Mouse (Mus musculus) hindbrain, embryonic 10.5 days (tissue): ENCODE results near the gene Ift22. TPM values are rescaled to one million over a fixed set of nuclear protein-coding genes. Genes with fewer than 3 reads are reported as not detected.

Source experiments
- DNase-seq: peaks from one replicate; pipeline ENCODE4 v3.0.0-alpha.2; 2017; ENCODE audit warnings: low spot score
- H3K27ac ChIP-seq: fragments of 300-500 bp; sonication (generic); 2 replicates; pipeline ENCODE4 v1.5.1; 2016; ENCODE audit warnings: mild to moderate bottlenecking, moderate library complexity
- H3K27me3 ChIP-seq: fragments of 300-500 bp; sonication (generic); 2 replicates; pipeline ENCODE4 v1.6.1; 2016; ENCODE audit warnings: mild to moderate bottlenecking; ENCODE audit not compliant: poor library complexity, insufficient read depth, severe bottlenecking
- H3K36me3 ChIP-seq: fragments of 300-500 bp; sonication (generic); 2 replicates; pipeline ENCODE4 v1.6.1; 2016; ENCODE audit warnings: mild to moderate bottlenecking, moderate library complexity
- H3K4me1 ChIP-seq: fragments of 300-500 bp; sonication (generic); replicated peaks from 2 replicates; pipeline ENCODE4 v1.6.1; 2016; ENCODE audit warnings: mild to moderate bottlenecking
- H3K4me3 ChIP-seq: fragments of 300-500 bp; sonication (generic); 2 replicates; pipeline ENCODE4 v1.5.1; 2016; ENCODE audit warnings: mild to moderate bottlenecking, moderate library complexity
- H3K9me3 ChIP-seq: fragments of 300-500 bp; sonication (generic); 2 replicates; pipeline ENCODE4 v1.6.1; 2016; ENCODE audit warnings: mild to moderate bottlenecking, moderate library complexity
- WGBS: fragments of 180-500 bp; shearing (Covaris S2); methylation state at CpG from one replicate; pipeline ENCODE4 v1.1.7; 2016; 5-methylcytosine and 5-hydroxymethylcytosine counted together
- polyA plus RNA-seq: library from polyadenylated mRNA; unstranded; fragments of >200 nt; fragmentation: Nextera tagmentation; extraction: Ambion mirVana; gene quantifications from 2 replicates; pipeline ENCODE4 v1.2.1, GENCODE M21; 2016

The Ift22 gene
- polyA plus RNA-seq, 1 experiment from 2014 or later = 124 TPM

DNA sequence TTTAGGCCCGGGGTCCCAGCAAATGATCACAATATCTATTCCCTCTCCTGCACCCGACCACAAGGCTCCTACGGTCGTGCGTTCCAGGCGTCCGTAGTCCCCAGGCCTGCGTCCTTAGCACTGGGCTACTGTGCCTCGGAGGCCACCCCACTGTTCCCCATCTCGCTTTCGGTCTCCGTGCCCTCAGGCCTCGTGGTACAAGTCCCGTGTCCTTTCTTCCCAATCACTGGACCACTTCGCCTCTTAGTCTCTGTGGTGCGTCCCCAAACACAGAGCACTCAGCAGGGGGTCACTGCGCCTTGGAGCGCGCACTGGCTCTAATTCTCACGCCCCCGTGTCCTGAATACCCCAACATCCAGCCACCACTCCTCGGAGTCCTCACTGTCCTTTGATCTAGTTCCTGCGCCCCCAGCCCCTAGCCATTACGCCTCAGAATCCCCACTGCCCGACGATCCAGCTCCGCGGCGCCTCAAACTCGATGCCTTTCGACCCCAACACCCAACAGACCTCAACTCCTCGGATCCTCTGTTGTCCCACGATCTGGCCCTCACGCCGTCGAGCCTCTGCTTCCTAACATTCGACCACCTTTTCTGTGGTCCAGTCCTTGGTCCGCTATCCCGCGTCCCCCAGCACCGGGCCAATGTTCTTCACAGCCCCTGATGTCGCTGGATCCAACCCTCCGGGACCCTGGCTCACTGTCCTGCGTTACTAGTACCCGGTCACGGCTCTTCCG lies 25.7 kb upstream of the Ift22 start:
- no peak for DNase-seq
- Histone ChIP-seq H3K4me1 (peaks cover 33% of the 10 kb centered on the region), H3K4me3 (peak overlapping the region; percentile 70), H3K36me3 (no peaks in the 10 kb centered on the region), H3K27me3 (peaks cover 42% of the 10 kb centered on the region), H3K27ac (peak overlapping the region; percentile 87), H3K9me3 (no peaks in the 10 kb centered on the region)
- under 1% methylated on average over 47 of the region's 47 CpGs for WGBS

- peak; percentile 69 for DNase-seq
- Histone ChIP-seq H3K27ac (peak within 1 kb of the TSS; percentile 87), H3K9me3 (no peaks in the 10 kb centered on the region), H3K27me3 (peaks cover 42% of the 10 kb centered on the region), H3K4me3 (peak within 1 kb of the TSS; percentile 70), H3K36me3 (no peaks in the 10 kb centered on the region), H3K4me1 (peaks cover 40% of the 10 kb centered on the region)
- 1% methylated on average over 44 of the region's 44 CpGs for WGBS
Measured at GRCm38 (mm10) chr5:136882788-136883439, 25.0 kb upstream of the Ift22 start, which contains the start of gene Col26a1. TSS of gene Col26a1 (minus strand) at chr5:136883209.

DNA sequence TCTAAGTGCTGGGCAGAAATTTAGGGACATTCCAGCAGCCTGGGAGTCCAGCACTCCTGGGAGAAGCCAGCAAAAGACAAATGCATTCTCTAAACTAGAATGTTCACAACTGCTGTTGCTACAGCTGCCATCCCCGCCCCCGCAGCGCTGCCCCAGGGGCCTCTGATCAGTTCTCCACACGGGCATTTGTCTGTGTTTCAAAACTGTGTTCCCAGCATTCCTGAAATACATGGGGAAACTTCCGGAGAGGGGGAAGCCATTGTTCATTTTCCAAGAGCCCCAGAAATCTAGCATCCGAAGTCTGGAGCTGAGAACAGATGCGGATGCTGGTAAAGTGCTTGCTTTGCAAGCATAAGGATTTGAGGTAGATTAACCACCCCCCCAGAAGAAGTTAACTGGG lies 21.0 kb upstream of the Ift22 start:
- H3K27ac ChIP-seq = peak overlapping the region; percentile 80
- DNase-seq = peak; percentile 51
- no peaks in the 10 kb centered on the region for H3K36me3 ChIP-seq
- peaks cover 39% of the 10 kb centered on the region for H3K4me1 ChIP-seq
- H3K4me3 ChIP-seq = no peak overlapping the region
- no peaks in the 10 kb centered on the region for H3K9me3 ChIP-seq
- peaks cover 31% of the 10 kb centered on the region for H3K27me3 ChIP-seq
- 28% methylated on average over 7 of the region's 7 CpGs for WGBS

DNA sequence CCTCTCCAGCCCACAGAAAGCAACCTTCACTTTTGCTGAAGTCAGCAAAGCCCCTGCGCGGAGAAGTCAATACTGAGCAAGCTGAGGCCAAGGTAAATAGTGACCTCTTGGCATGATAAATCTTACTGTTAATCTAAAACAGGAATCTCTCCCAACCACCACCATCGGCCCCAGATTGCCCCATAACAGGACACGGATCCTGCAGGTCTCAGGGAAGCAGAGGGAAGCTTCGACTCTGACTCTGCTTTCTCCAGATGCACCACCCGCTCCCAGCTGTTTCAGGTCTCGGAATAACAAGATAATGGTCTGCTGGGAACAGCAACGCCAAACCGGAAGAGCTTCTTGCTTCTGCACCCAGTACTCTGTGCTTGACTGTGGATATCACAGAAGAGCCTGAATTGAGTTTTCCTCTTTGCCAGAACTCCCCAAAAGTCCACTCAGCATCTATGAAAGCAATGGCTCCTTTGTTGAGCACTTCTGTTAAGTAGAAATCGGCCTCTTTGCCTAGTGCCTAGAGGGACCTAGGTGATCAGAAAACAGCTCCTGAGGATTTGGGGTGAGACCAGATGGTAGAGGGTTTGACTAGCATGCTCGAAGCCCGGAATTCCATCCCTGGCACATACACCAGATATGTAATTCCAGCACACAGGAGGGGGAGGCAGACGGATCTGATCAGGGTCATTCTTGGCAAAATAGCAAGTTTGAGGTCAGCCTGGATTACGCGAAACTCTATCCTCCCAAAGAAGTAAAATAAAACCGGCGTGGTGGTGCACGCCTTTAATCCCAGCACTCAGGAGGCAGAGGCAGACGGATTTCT lies 19.2 kb upstream of the Ift22 start:
- Histone ChIP-seq H3K27ac (peak overlapping the region; percentile 40; the same call in 1 of the 2 replicates), H3K36me3 (no peaks in the 10 kb centered on the region), H3K4me3 (no peak overlapping the region), H3K9me3 (no peaks in the 10 kb centered on the region), H3K4me1 (peaks cover 23% of the 10 kb centered on the region), H3K27me3 (peaks cover 13% of the 10 kb centered on the region)
- peak; percentile 35 for DNase-seq
- 61% methylated on average over 19 of the region's 19 CpGs for WGBS

DNA sequence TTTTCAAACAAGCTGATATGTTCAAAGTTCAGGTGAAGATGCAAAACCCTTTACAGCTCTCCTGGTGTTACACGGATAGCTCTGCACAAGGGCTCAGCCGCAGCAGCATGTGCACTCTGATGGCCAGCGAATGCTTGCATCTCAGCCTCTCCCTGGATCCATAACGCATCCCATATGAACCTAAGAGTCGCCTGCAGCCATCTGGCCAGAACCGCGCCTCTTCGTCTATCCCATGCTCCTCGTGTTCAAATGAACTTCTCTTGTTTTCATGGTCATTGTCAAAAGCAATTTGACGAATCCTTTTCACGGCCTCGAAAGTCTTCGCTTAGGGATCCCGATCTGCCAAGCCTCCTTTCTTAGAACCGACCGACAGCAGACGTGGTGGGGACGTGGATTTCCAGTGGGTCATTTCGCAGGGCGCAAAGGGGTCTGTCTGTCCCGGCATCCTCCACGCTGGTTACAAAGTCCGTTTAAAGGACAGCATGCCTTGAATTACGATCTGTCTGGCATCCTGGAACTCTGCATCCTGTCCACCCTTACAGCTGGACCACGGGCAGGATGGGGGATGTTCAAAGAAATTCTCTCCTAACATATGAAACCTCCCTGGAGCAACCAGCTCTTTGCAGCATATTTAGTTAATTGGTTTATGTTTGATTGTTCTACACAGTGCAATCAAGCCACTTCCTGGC lies 13.0 kb upstream of the Ift22 start:
- Histone ChIP-seq H3K4me3 (no peak overlapping the region), H3K27me3 (no peaks in the 10 kb centered on the region), H3K36me3 (no peaks in the 10 kb centered on the region), H3K27ac (no peak overlapping the region), H3K9me3 (no peaks in the 10 kb centered on the region), H3K4me1 (peaks cover 3% of the 10 kb centered on the region)
- no peak for DNase-seq
- 67% methylated on average over 25 of the region's 25 CpGs for WGBS

- no peaks in the 10 kb centered on the region for H3K27me3 ChIP-seq
- H3K27ac ChIP-seq = no peak overlapping the region
- 66% methylated on average over 10 of the region's 10 CpGs for WGBS
- H3K9me3 ChIP-seq = no peaks in the 10 kb centered on the region
- H3K36me3 ChIP-seq = no peaks in the 10 kb centered on the region
- DNase-seq = no peak
- no peak overlapping the region for H3K4me3 ChIP-seq
- peaks cover 3% of the 10 kb centered on the region for H3K4me1 ChIP-seq
Measured at GRCm38 (mm10) chr5:136895529-136895963, 12.4 kb upstream of the Ift22 start.

DNA sequence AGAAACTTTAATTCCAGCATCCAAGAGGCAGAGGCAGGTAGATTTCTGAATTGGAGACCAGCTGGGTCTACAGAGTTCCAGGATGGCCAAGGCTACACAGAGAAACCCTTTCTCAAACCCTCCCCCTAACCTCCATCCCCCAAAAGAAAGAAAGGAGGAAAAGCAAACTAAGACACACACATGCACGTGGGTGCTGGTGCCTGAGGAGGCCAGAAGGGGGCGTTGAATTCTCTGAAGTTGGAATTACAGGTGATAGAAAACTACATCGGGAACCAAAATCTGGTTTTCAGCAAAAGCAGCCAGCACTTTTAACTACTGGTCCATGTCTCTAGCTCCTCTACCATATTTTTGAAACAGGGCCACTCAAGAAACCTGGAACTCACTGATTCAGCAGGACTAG lies 3.3 kb upstream of the Ift22 start:
- H3K36me3 ChIP-seq = no peaks in the 10 kb centered on the region
- H3K9me3 ChIP-seq = 0 out of 2 replicates have a peak, but pooled peaks cover 3% of the 10 kb centered on the region
- no peak overlapping the region for H3K4me3 ChIP-seq
- peaks cover 17% of the 10 kb centered on the region for H3K4me1 ChIP-seq
- H3K27me3 ChIP-seq = no peaks in the 10 kb centered on the region
- no peak for DNase-seq
- 68% methylated on average over 3 of the region's 3 CpGs for WGBS
- no peak overlapping the region for H3K27ac ChIP-seq

DNA sequence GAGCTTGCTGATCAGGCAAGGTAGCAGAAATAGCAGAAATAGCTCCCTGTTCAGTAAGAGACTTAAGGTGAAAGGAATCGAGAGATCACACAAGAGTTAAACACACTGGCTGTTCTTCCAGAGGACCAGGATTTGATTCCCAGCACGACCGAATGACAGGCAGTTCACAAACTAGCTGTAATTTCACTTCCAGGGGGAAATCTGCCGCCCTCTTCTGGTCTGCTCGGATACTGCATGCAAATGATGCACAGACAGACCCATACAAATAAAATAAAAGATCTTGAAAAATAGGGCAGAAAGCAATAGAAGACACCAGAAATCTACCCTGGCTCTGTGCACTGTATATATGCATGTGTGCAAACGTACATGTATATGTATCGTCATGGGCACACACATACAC lies 2.3 kb upstream of the Ift22 start:
- H3K9me3 ChIP-seq = 0 out of 2 replicates have a peak, but pooled peaks cover 3% of the 10 kb centered on the region
- peaks cover 17% of the 10 kb centered on the region for H3K4me1 ChIP-seq
- DNase-seq = peak; percentile 23
- H3K36me3 ChIP-seq = peaks cover 2% of the 10 kb centered on the region
- no peak overlapping the region for H3K4me3 ChIP-seq
- H3K27ac ChIP-seq = no peak overlapping the region
- no peaks in the 10 kb centered on the region for H3K27me3 ChIP-seq
- WGBS = 52% methylated on average over 7 of the region's 7 CpGs

DNA sequence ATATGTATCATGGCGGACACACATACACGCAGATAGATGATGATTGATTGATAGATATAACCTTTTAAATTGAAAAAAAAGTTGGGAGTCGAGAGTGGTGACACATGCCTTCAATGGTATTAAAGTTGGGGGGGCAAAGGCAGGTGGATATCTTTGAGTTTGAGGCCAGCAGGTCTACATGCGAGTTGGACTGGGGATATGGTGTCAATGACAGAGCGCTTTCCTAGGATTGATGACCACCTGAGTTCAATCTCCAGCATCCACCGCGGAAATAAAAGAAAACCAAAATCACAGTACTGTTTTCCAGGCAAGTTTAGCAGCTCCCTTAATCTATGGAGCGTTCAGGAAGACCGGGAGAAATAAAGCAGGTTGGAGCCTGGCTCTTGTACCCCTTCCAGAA lies 363 bp upstream of the Ift22 start:
- H3K27me3 ChIP-seq = no peaks in the 10 kb centered on the region
- peak overlapping the region; percentile 79 for H3K4me3 ChIP-seq
- H3K9me3 ChIP-seq = 0 out of 2 replicates have a peak, but pooled peaks cover 3% of the 10 kb centered on the region
- H3K27ac ChIP-seq = peak overlapping the region; percentile 89
- DNase-seq = no peak
- H3K36me3 ChIP-seq = peaks cover 21% of the 10 kb centered on the region
- H3K4me1 ChIP-seq = peaks cover 17% of the 10 kb centered on the region
- WGBS = 47% methylated on average over 9 of the region's 9 CpGs

DNA sequence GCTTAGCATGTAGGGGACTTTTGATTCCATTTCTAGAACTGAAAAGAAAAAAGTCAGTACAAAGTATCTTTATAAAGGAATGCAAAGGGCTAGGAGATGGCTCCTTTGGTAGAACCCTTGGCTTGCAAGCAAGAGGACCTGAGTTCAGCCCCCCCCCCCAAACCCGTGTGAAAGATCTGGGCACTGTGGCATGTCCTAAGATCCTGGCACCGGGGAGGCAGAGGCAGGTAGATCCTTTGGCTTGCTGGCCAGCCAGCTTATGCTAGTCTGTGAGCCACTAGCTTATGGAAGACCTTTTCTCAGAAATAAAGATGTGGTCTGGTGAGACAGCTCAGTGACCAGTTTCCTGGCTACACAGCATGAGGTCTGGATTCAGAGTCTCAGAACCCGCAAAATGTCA lies 6.2 kb downstream of the Ift22 start:
- Histone ChIP-seq H3K4me1 (peaks cover 3% of the 10 kb centered on the region), H3K27ac (no peak overlapping the region), H3K4me3 (no peak overlapping the region), H3K27me3 (no peaks in the 10 kb centered on the region), H3K36me3 (peaks cover 40% of the 10 kb centered on the region), H3K9me3 (no peaks in the 10 kb centered on the region)
- 86% methylated on average over 3 of the region's 3 CpGs for WGBS
- no peak for DNase-seq

- H3K27me3 ChIP-seq = no peaks in the 10 kb centered on the region
- no peaks in the 10 kb centered on the region for H3K9me3 ChIP-seq
- WGBS = 96% methylated on average over 8 of the region's 8 CpGs
- H3K27ac ChIP-seq = no peak overlapping the region
- peaks cover 9% of the 10 kb centered on the region for H3K4me1 ChIP-seq
- DNase-seq = no peak
- H3K4me3 ChIP-seq = no peak overlapping the region
- peaks cover 17% of the 10 kb centered on the region for H3K36me3 ChIP-seq
Measured at GRCm38 (mm10) chr5:136917613-136918242, 9.8 kb downstream of the Ift22 start.
